Mouse (Mus musculus) kidney, adult 18-20 months (tissue): ENCODE results near the gene Prdm11.
A peak's percentile ranks its signal among the peaks of the same experiment; 100 is the strongest.

ENCODE experiments used
- DNase-seq: peaks from one replicate; pipeline ENCODE4 v3.0.0; 2021

Prdm11 gene

GRCm38 (mm10) chr2:93045818-93046508 lies at the start of gene Prdm11:
Gene Prdm11 (minus strand): TSS chr2:93046167.
- peak; percentile 47 for DNase-seq

- DNase-seq = no peak
These were observed 46.4 kb upstream of the Prdm11 start for GRCm38 (mm10) chr2:93092347-93092746.

GRCm38 (mm10) chr2:93091679-93092078 lies 45.7 kb upstream of the Prdm11 start:
- no peak for DNase-seq

GRCm38 (mm10) chr2:93089379-93090089 lies 43.6 kb upstream of the Prdm11 start:
- DNase-seq = no peak

- DNase-seq = no peak
These were observed 42.0 kb upstream of the Prdm11 start for GRCm38 (mm10) chr2:93088006-93088405.

GRCm38 (mm10) chr2:93085291-93086027 lies 39.5 kb upstream of the Prdm11 start:
- no peak for DNase-seq

- no peak for DNase-seq
These were observed 38.5 kb upstream of the Prdm11 start for GRCm38 (mm10) chr2:93084481-93084880.

- DNase-seq = no peak
These were observed 37.4 kb upstream of the Prdm11 start for GRCm38 (mm10) chr2:93083317-93083716.

- no peak for DNase-seq
These were observed 36.9 kb upstream of the Prdm11 start for GRCm38 (mm10) chr2:93082846-93083245.

- peak; percentile 32 for DNase-seq
These were observed 35.1 kb upstream of the Prdm11 start for GRCm38 (mm10) chr2:93080871-93081608.

- DNase-seq = no peak
These were observed 33.4 kb upstream of the Prdm11 start for GRCm38 (mm10) chr2:93079394-93079793.

GRCm38 (mm10) chr2:93076578-93076955 lies 30.6 kb upstream of the Prdm11 start:
- DNase-seq = no peak

- peak; percentile 40 for DNase-seq
These were observed 30.0 kb upstream of the Prdm11 start for GRCm38 (mm10) chr2:93075738-93076577.

GRCm38 (mm10) chr2:93071656-93072055 lies 25.7 kb upstream of the Prdm11 start:
- peak; percentile 79 for DNase-seq

- no peak for DNase-seq
These were observed 23.0 kb upstream of the Prdm11 start for GRCm38 (mm10) chr2:93068942-93069341.

- DNase-seq = peak; percentile 64
These were observed 17.4 kb upstream of the Prdm11 start for GRCm38 (mm10) chr2:93063347-93063746.

GRCm38 (mm10) chr2:93051873-93052272 lies 5.9 kb upstream of the Prdm11 start:
- no peak for DNase-seq

- no peak for DNase-seq
These were observed 2.8 kb upstream of the Prdm11 start for GRCm38 (mm10) chr2:93048601-93049323.

- no peak for DNase-seq
These were observed 1.6 kb upstream of the Prdm11 start for GRCm38 (mm10) chr2:93047491-93048050.

- DNase-seq = no peak
These were observed 1.1 kb upstream of the Prdm11 start for GRCm38 (mm10) chr2:93047036-93047435.

GRCm38 (mm10) chr2:93046509-93046835 lies 505 bp upstream of the Prdm11 start:
- no peak for DNase-seq
